Mouse (Mus musculus): ENCODE measurements around the gene Coq10b. TPM values are rescaled to one million over a fixed set of nuclear protein-coding genes. Genes with fewer than 3 reads are reported as not detected.
A peak's percentile ranks its signal among the peaks of the same experiment; 100 is the strongest.
"Not testable (repeated sequence)": the region's sequence is repeated elsewhere in the genome, so short reads cannot be mapped to it uniquely, and the experiment has no call there.

Coq10b gene
- total RNA-seq, 2 experiments from 2014 or later: 32.2 to 34.1 TPM

GRCm38 (mm10) chr1:55055322-55056115 lies 2.9 kb downstream of the Coq10b start:
- no peak for DNase-seq (ENCODE audit: low spot score in 2 of 2)

- not testable (repeated sequence) for DNase-seq (ENCODE audit: low spot score in 2 of 2)
These were observed 5.8 kb downstream of the Coq10b start for GRCm38 (mm10) chr1:55058383-55058782.

- no peak for DNase-seq (ENCODE audit: low spot score in 2 of 2)
These were observed 8.5 kb downstream of the Coq10b start for GRCm38 (mm10) chr1:55061099-55061498.

GRCm38 (mm10) chr1:55061772-55062171 lies 9.2 kb downstream of the Coq10b start:
- no peak for DNase-seq (ENCODE audit: low spot score in 2 of 2)

GRCm38 (mm10) chr1:55072328-55072727 lies 19.8 kb downstream of the Coq10b start:
- not testable (repeated sequence) for DNase-seq (ENCODE audit: low spot score in 2 of 2)

GRCm38 (mm10) chr1:55074757-55075156 lies 22.2 kb downstream of the Coq10b start:
- no peak for DNase-seq (ENCODE audit: low spot score in 2 of 2)

GRCm38 (mm10) chr1:55075652-55076394 lies 23.3 kb downstream of the Coq10b start:
- no peak for DNase-seq (ENCODE audit: low spot score in 2 of 2)

- DNase-seq (ENCODE audit: low spot score in 2 of 2): no peak
These were observed 23.8 kb downstream of the Coq10b start for GRCm38 (mm10) chr1:55076395-55076743.

GRCm38 (mm10) chr1:55076849-55077516 lies 24.4 kb downstream of the Coq10b start:
- DNase-seq (ENCODE audit: low spot score in 2 of 2): no peak

GRCm38 (mm10) chr1:55079677-55080076 lies 27.1 kb downstream of the Coq10b start:
- DNase-seq (ENCODE audit: low spot score in 2 of 2): no peak

GRCm38 (mm10) chr1:55082106-55082505 lies 29.5 kb downstream of the Coq10b start:
- DNase-seq (ENCODE audit: low spot score in 2 of 2): no peak

- DNase-seq (ENCODE audit: low spot score in 2 of 2): no peak
These were observed 33.3 kb downstream of the Coq10b start for GRCm38 (mm10) chr1:55085781-55086366.

- DNase-seq (ENCODE audit: low spot score in 2 of 2): no peak
These were observed 34.4 kb downstream of the Coq10b start for GRCm38 (mm10) chr1:55086868-55087400.

- no peak for DNase-seq (ENCODE audit: low spot score in 2 of 2)
These were observed 34.9 kb downstream of the Coq10b start for GRCm38 (mm10) chr1:55087401-55087904.

GRCm38 (mm10) chr1:55087932-55088610 lies 35.5 kb downstream of the Coq10b start, which contains the start of the genes Hspe1 and Hspd1:
Hspe1 (plus strand) TSS chr1:55088132.
Hspd1 (minus strand) TSS chr1:55088243.
- peak; percentile 97 to 98 for DNase-seq (ENCODE audit: low spot score in 2 of 2)

GRCm38 (mm10) chr1:55088611-55089497 lies 36.3 kb downstream of the Coq10b start:
- no peak for DNase-seq (ENCODE audit: low spot score in 2 of 2)

- DNase-seq (ENCODE audit: low spot score in 2 of 2): no peak
These were observed 37.0 kb downstream of the Coq10b start for GRCm38 (mm10) chr1:55089498-55090064.

- DNase-seq (ENCODE audit: low spot score in 2 of 2): no peak
These were observed 39.5 kb downstream of the Coq10b start for GRCm38 (mm10) chr1:55092056-55092455.

- no peak for DNase-seq (ENCODE audit: low spot score in 2 of 2)
These were observed 39.9 kb downstream of the Coq10b start for GRCm38 (mm10) chr1:55092469-55092868.
